Mouse (Mus musculus): Measurements from ENCODE around the gene Cog7.

- TF ChIP-seq GATA1 (IDR thresholded peaks at IDR 0.05; ENCODE audit: borderline replicate concordance, low read length) (no peak), FLI1 (IDR thresholded peaks at IDR 0.05; ENCODE audit: low read length) (no peak)
Observed at GRCm38 (mm10) chr7:122000396-122000795, 18.9 kb upstream of the Cog7 start.
